Mouse (Mus musculus): Measurements from ENCODE around the gene Tbcd.
A peak's percentile ranks its signal among the peaks of the same experiment; 100 is the strongest.

DNA sequence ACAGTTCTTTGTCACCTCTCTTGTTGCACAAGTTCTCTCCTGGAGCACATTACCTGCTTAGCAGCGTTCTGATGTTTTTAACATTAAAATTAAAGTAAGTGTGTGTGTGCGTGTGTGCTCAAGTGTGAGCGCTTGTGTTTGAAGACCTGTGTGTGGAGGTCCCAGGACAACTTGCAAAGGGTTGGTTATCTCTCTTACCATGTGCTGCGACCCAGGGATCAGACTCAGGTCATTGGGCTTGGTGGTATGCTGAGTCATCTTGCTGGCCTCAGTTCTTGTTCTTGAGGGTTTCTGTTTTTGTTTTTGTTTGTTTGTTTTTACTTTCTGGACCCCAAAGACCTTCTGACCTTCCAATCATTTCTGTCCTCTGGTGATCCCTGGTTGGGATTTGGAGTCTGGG lies 96.2 kb downstream of the Tbcd start:
- TF ChIP-seq POLR2AphosphoS2 (IDR thresholded peaks at IDR 0.05; ENCODE audit: low read depth, low read length) (no peak), MAFK (IDR thresholded peaks at IDR 0.05; ENCODE audit: insufficient replicate concordance, low read length) (0 out of 2 replicates have a peak, but pooled peaks have one; percentile 14), POLR2A (IDR thresholded peaks at IDR 0.05; ENCODE audit: low read depth, low read length) (no peak), CTCF (conservative IDR thresholded peaks at IDR 0.05 in 1 of 2, IDR thresholded peaks at IDR 0.05 in 1 of 2; ENCODE audit: low read depth in 2 of 2, low read length in 2 of 2) (no peak), CHD1 (IDR thresholded peaks at IDR 0.05; ENCODE audit: low read depth, low read length) (no peak), TCF12 (IDR thresholded peaks at IDR 0.05; ENCODE audit: low read depth, low read length) (no peak), ZC3H11A (IDR thresholded peaks at IDR 0.05; ENCODE audit: low read depth, low read length) (no peak), EP300 (IDR thresholded peaks at IDR 0.05; ENCODE audit: low read length) (no peak), CHD2 (IDR thresholded peaks at IDR 0.05; ENCODE audit: low read length) (no peak), MXI1 (IDR thresholded peaks at IDR 0.05; ENCODE audit: low read depth, low read length) (no peak), RAD21 (IDR thresholded peaks at IDR 0.05; ENCODE audit: low read depth, low read length) (no peak), MEF2A (IDR thresholded peaks at IDR 0.05; ENCODE audit: borderline replicate concordance, low read depth, low read length) (no peak)

All from CH12.LX (cell line).